Mouse (Mus musculus): ENCODE measurements around the gene Rnase4. TPM values are rescaled to one million over a fixed set of nuclear protein-coding genes. Genes with fewer than 3 reads are reported as not detected.

Rnase4 gene
- polyA plus RNA-seq, 1 experiment from 2014 or later = 151 TPM

- 80% methylated on average over 2 of the region's 2 CpGs for WGBS
- H3K4me2 ChIP-seq (ENCODE audit: low read length) = no peak overlapping the region
- no peak overlapping the region for H3K9ac ChIP-seq (ENCODE audit: low read length)
- H3K36me3 ChIP-seq (ENCODE audit: control insufficient read depth, insufficient read depth, low read length) = peaks cover 9% of the 10 kb centered on the region; the same call in 1 of the 2 replicates
- no peak for ATAC-seq (replicated peaks; ENCODE audit: low FRiP score, low TSS enrichment, low read depth)
- no peaks in the 10 kb centered on the region for H3K27me3 ChIP-seq (replicated peaks; ENCODE audit: control insufficient read depth, insufficient read depth, low read length)
- no peak for DNase-seq (ENCODE audit: low spot score)
- H3K27ac ChIP-seq (ENCODE audit: low read depth) = no peak overlapping the region
- H3K9me3 ChIP-seq (ENCODE audit: control insufficient read depth, low read length) = no peaks in the 10 kb centered on the region
- H3K4me3 ChIP-seq (ENCODE audit: low read depth, low read length) = no peak overlapping the region
- no peaks in the 10 kb centered on the region for H3K4me1 ChIP-seq (replicated peaks; ENCODE audit: control insufficient read depth, insufficient read depth, low read length)
These were observed 13.5 kb downstream of the Rnase4 start for GRCm38 (mm10) chr14:51104366-51104765.

GRCm38 (mm10) chr14:51106449-51106967 lies 15.6 kb downstream of the Rnase4 start:
- Histone ChIP-seq H3K4me1 (replicated peaks; ENCODE audit: control insufficient read depth, insufficient read depth, low read length) (no peaks in the 10 kb centered on the region), H3K9me3 (ENCODE audit: control insufficient read depth, low read length) (no peaks in the 10 kb centered on the region), H3K4me3 (ENCODE audit: low read depth, low read length) (no peak overlapping the region), H3K27me3 (replicated peaks; ENCODE audit: control insufficient read depth, insufficient read depth, low read length) (no peaks in the 10 kb centered on the region), H3K27ac (ENCODE audit: low read depth) (no peak overlapping the region), H3K36me3 (ENCODE audit: control insufficient read depth, insufficient read depth, low read length) (peaks cover 9% of the 10 kb centered on the region; the same call in 1 of the 2 replicates), H3K9ac (ENCODE audit: low read length) (no peak overlapping the region), H3K4me2 (ENCODE audit: low read length) (no peak overlapping the region)
- DNase-seq (ENCODE audit: low spot score) (no peak), ATAC-seq (replicated peaks; ENCODE audit: low FRiP score, low TSS enrichment, low read depth) (peak; percentile 46; the same call in 1 of the 2 replicates)

DNA sequence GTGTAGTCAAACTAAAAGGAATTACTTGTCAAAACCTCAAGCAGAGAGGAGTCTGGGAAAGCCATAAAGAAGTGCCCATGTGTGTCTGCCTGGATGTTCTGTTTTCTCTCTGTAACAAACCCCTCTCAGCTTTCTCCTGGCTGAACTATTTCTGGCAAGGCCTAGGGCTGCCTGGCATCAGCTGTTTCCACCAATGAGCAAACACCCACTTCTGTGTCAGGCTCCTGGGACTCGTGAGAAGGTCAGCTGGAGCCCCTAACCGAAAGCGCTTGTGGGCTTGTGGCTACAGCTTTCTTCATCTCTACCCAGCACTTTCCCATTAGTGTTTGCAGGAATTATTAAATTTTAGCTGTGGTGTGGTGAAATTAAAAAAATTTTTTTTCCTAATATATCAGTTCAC lies 21.1 kb downstream of the Rnase4 start:
- ATAC-seq (replicated peaks; ENCODE audit: low FRiP score, low TSS enrichment, low read depth) (no peak), DNase-seq (ENCODE audit: low spot score) (no peak)
- Histone ChIP-seq H3K9me3 (ENCODE audit: control insufficient read depth, low read length) (no peaks in the 10 kb centered on the region), H3K27me3 (replicated peaks; ENCODE audit: control insufficient read depth, insufficient read depth, low read length) (no peaks in the 10 kb centered on the region), H3K36me3 (ENCODE audit: control insufficient read depth, insufficient read depth, low read length) (no peaks in the 10 kb centered on the region), H3K27ac (ENCODE audit: low read depth) (no peak overlapping the region), H3K4me1 (replicated peaks; ENCODE audit: control insufficient read depth, insufficient read depth, low read length) (no peaks in the 10 kb centered on the region), H3K9ac (ENCODE audit: low read length) (no peak overlapping the region), H3K4me3 (ENCODE audit: low read depth, low read length) (no peak overlapping the region), H3K4me2 (ENCODE audit: low read length) (no peak overlapping the region)
- WGBS = 60% methylated on average over 3 of the region's 3 CpGs

DNA sequence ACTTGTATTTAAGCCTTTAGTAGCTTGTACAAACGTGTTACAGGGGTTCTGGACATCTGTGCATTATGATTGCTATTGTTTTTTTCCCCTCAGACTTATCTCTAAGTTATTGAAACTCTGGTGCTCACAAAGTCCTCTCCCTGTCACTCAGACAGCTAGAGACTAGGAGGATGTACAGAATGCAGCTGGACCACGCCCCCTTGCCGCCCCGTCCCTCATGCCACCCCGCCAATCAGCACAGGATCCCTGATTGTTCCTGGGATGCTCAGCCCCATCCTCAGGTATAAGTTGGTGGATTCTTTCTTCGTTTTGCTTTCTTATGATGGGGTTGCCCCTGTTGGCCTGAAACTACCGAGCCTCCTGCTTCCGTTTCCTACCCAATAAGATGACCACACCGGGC lies 22.6 kb downstream of the Rnase4 start:
- ATAC-seq (replicated peaks; ENCODE audit: low FRiP score, low TSS enrichment, low read depth) (no peak), DNase-seq (ENCODE audit: low spot score) (no peak)
- Histone ChIP-seq H3K4me1 (replicated peaks; ENCODE audit: control insufficient read depth, insufficient read depth, low read length) (no peaks in the 10 kb centered on the region), H3K4me2 (ENCODE audit: low read length) (no peak overlapping the region), H3K27me3 (replicated peaks; ENCODE audit: control insufficient read depth, insufficient read depth, low read length) (no peaks in the 10 kb centered on the region), H3K9ac (ENCODE audit: low read length) (no peak overlapping the region), H3K9me3 (ENCODE audit: control insufficient read depth, low read length) (no peaks in the 10 kb centered on the region), H3K4me3 (ENCODE audit: low read depth, low read length) (no peak overlapping the region), H3K36me3 (ENCODE audit: control insufficient read depth, insufficient read depth, low read length) (no peaks in the 10 kb centered on the region), H3K27ac (ENCODE audit: low read depth) (no peak overlapping the region)
- WGBS = 35% methylated on average over 9 of the region's 9 CpGs

GRCm38 (mm10) chr14:51113916-51114560 lies 23.2 kb downstream of the Rnase4 start, which contains the start of gene Eddm3b:
Eddm3b (plus strand) TSS chr14:51114426.
- ATAC-seq (replicated peaks; ENCODE audit: low FRiP score, low TSS enrichment, low read depth) (no peak), DNase-seq (ENCODE audit: low spot score) (no peak)
- no peaks in the 10 kb centered on the region for H3K9me3 ChIP-seq (ENCODE audit: control insufficient read depth, low read length)
- no peaks in the 10 kb centered on the region for H3K4me1 ChIP-seq (replicated peaks; ENCODE audit: control insufficient read depth, insufficient read depth, low read length)
- no peaks in the 10 kb centered on the region for H3K36me3 ChIP-seq (ENCODE audit: control insufficient read depth, insufficient read depth, low read length)
- no peak within 1 kb of the TSS for H3K4me2 ChIP-seq (ENCODE audit: low read length)
- 54% methylated on average over 12 of the region's 12 CpGs for WGBS
- H3K4me3 ChIP-seq (ENCODE audit: low read depth, low read length) = no peak within 1 kb of the TSS
- H3K9ac ChIP-seq (ENCODE audit: low read length) = no peak within 1 kb of the TSS
- no peak within 1 kb of the TSS for H3K27ac ChIP-seq (ENCODE audit: low read depth)
- H3K27me3 ChIP-seq (replicated peaks; ENCODE audit: control insufficient read depth, insufficient read depth, low read length) = no peaks in the 10 kb centered on the region

DNA sequence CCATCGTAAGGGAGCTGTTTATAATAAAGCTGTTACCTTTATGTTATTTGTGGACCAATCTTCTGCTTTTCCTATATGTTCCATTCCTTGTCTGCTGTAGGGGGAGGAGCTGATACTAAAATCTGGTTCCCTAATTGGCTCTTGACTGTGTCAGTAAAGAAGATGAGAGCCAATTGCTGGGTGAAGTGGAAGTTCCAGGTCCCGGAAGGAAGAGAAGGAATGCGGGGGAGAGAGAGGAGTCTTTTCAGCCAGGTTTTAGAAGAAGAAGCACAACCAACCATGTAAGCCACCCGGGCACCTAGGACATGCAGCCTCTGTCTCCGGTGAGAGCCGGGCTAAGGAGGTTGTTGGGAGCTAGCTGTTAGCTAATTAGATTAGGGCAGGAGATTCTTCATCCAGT lies 34.8 kb downstream of the Rnase4 start:
- 82% methylated on average over 6 of the region's 6 CpGs for WGBS
- no peaks in the 10 kb centered on the region for H3K4me1 ChIP-seq (replicated peaks; ENCODE audit: control insufficient read depth, insufficient read depth, low read length)
- no peak overlapping the region for H3K4me3 ChIP-seq (ENCODE audit: low read depth, low read length)
- DNase-seq (ENCODE audit: low spot score) (no peak), ATAC-seq (replicated peaks; ENCODE audit: low FRiP score, low TSS enrichment, low read depth) (no peak)
- H3K36me3 ChIP-seq (ENCODE audit: control insufficient read depth, insufficient read depth, low read length) = no peaks in the 10 kb centered on the region
- no peak overlapping the region for H3K9ac ChIP-seq (ENCODE audit: low read length)
- H3K9me3 ChIP-seq (ENCODE audit: control insufficient read depth, low read length) = no peaks in the 10 kb centered on the region
- H3K4me2 ChIP-seq (ENCODE audit: low read length) = no peak overlapping the region
- no peak overlapping the region for H3K27ac ChIP-seq (ENCODE audit: low read depth)
- H3K27me3 ChIP-seq (replicated peaks; ENCODE audit: control insufficient read depth, insufficient read depth, low read length) = no peaks in the 10 kb centered on the region

DNA sequence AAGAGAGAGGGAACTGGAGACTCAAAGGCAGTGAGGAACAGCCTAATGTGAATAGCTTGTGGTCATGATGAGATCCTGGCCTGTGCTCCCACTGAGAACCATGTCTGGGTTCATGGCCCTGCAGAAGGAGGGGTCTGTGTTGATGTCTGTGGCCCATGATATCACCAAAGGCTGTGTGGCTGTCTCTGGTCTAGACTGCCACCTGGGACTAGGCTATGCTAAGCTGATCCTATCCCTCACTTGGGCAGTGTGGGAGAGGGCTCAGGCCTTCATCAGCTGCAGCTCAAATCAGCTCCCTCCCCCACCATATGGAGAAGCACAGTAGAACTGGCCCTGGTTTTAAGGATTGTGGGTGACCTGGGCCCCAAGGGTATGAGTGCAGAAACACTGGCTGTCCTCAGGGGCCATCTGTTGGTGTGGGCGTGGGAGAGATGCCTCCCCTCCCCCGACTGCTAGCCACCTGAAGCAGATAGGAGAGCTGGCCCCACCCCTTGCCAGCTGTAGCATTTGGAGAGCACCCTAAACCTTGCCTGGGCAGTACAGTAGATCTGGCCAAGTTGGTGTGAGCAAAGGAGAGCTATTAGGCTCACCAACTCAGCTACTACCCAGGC lies 36.9 kb downstream of the Rnase4 start:
- Histone ChIP-seq H3K4me1 (replicated peaks; ENCODE audit: control insufficient read depth, insufficient read depth, low read length) (no peaks in the 10 kb centered on the region), H3K4me2 (ENCODE audit: low read length) (no peak overlapping the region), H3K27me3 (replicated peaks; ENCODE audit: control insufficient read depth, insufficient read depth, low read length) (no peaks in the 10 kb centered on the region), H3K36me3 (ENCODE audit: control insufficient read depth, insufficient read depth, low read length) (no peaks in the 10 kb centered on the region), H3K9ac (ENCODE audit: low read length) (no peak overlapping the region), H3K9me3 (ENCODE audit: control insufficient read depth, low read length) (no peaks in the 10 kb centered on the region), H3K27ac (ENCODE audit: low read depth) (no peak overlapping the region), H3K4me3 (ENCODE audit: low read depth, low read length) (no peak overlapping the region)
- no peak for ATAC-seq (replicated peaks; ENCODE audit: low FRiP score, low TSS enrichment, low read depth)
- 63% methylated on average over 2 of the region's 2 CpGs for WGBS
- no peak for DNase-seq (ENCODE audit: low spot score)

DNA sequence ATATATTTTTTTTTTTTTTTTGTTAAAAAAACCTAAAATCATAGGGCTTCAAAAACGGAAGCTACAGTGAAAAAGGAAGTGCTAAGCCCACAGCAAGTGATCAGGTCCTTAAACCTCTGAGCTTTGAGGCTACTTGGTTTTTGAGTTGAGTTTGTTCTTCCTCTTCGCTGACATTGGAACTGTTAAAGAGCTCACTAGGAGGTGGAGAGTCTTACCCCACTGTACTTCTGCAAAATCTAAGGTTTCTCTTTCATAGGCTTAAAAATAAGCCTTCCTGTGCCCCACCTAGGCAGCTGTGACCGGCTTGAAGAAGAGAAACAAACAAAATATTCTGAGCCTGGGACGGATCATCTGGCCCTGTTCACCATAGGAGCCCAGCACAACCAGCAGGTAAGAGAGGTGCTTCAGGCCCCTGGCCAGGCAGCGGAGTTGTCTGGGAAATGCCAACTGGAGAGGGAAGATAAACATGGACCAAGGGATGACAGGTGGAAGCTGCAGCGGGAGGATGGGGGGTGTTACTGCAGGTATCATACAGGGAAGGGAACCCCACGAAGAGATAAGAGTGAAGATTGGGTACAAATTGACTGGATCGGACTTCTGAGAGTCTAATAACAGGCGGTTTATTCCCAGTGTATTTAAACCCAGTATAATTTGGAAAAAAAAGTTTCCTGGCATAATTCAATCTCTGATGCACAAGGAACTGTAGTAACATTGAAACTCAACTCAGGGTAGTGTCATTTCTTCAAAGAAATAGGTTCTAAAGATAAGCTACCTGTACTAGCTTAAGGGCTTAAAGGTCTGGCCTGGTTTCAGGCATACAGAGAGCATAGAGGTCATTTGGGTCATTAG lies 38.1 kb downstream of the Rnase4 start:
- 76% methylated on average over 9 of the region's 9 CpGs for WGBS

More for the DNA sequence above, 38.1 kb downstream of the Rnase4 start:
- Histone ChIP-seq H3K9ac (ENCODE audit: low read length) (no peak overlapping the region), H3K4me2 (ENCODE audit: low read length) (no peak overlapping the region), H3K4me1 (replicated peaks; ENCODE audit: control insufficient read depth, insufficient read depth, low read length) (no peaks in the 10 kb centered on the region), H3K36me3 (ENCODE audit: control insufficient read depth, insufficient read depth, low read length) (no peaks in the 10 kb centered on the region), H3K4me3 (ENCODE audit: low read depth, low read length) (no peak overlapping the region), H3K9me3 (ENCODE audit: control insufficient read depth, low read length) (no peaks in the 10 kb centered on the region), H3K27me3 (replicated peaks; ENCODE audit: control insufficient read depth, insufficient read depth, low read length) (no peaks in the 10 kb centered on the region), H3K27ac (ENCODE audit: low read depth) (no peak overlapping the region)
- DNase-seq (ENCODE audit: low spot score) = no peak
- ATAC-seq (replicated peaks; ENCODE audit: low FRiP score, low TSS enrichment, low read depth) = no peak

Measured in intestine, embryonic 14.5 days (tissue).